Comparison of ENCODE assay signal across 13 mouse cellular contexts in genomic region chr11:4195597-4196031, GRCm38 (mm10). TPM values are rescaled to one million over a fixed set of nuclear protein-coding genes. Genes with fewer than 3 reads are reported as not detected.
A peak's percentile ranks its signal among the peaks of the same experiment; 100 is the strongest.
DNase-seq lines count a peak whose midpoint lies in the region; ATAC-seq and TF ChIP-seq lines count a peak whose summit lies in the region.
"Had no signal": no experiment of that assay in that cellular context is flagged by ENCODE, and none has a peak within 500 bp of the region (broad histone marks: within the 10 kb centered on the region; RNA-seq: fewer than 3 reads in every experiment).

No protein-coding gene starts in this region.

- TF ChIP-seq POLR2A in bone marrow macrophage, adult 2 months (IDR thresholded peaks at IDR 0.05; ENCODE audit: borderline replicate concordance, low read depth, low read length) = no peak

- no peak overlapping the region for H3K27ac ChIP-seq in liver, embryonic 16.5 days (ENCODE audit: low read length)
- H3K27ac ChIP-seq in bone marrow macrophage, adult 2 months (ENCODE audit: insufficient read depth, low read depth, low read length) = peak overlapping the region; percentile 65
- no peak overlapping the region for H3K27ac ChIP-seq in midbrain, embryonic 11.5 days (ENCODE audit: low read depth, low read length)
- H3K27ac ChIP-seq: embryonic facial prominence, embryonic 13.5 days; forebrain, embryonic 13.5 days; hindbrain, embryonic 10.5 days had no signal

- H3K4me1 ChIP-seq in liver, embryonic 16.5 days (ENCODE audit: control insufficient read depth, low read depth, low read length) = peaks cover under 1% of the 10 kb centered on the region
- peaks cover 60% of the 10 kb centered on the region for H3K4me1 ChIP-seq in bone marrow macrophage, adult 2 months (ENCODE audit: control insufficient read depth, insufficient read depth, low read length)
- H3K4me1 ChIP-seq in midbrain, embryonic 11.5 days (ENCODE audit: control insufficient read depth, insufficient read depth, low read length) = no peaks in the 10 kb centered on the region
- H3K4me1 ChIP-seq: forebrain, embryonic 13.5 days had no signal

- no peak overlapping the region for H3K4me3 ChIP-seq in liver, embryonic 16.5 days (ENCODE audit: low read depth, low read length)
- no peak overlapping the region for H3K4me3 ChIP-seq in bone marrow macrophage, adult 2 months (ENCODE audit: insufficient read depth, low read length)
- H3K4me3 ChIP-seq in midbrain, embryonic 11.5 days (ENCODE audit: low read depth, low read length) = no peak overlapping the region
- H3K4me3 ChIP-seq: embryonic facial prominence, embryonic 13.5 days; forebrain, embryonic 13.5 days; hindbrain, embryonic 10.5 days had no signal

- no peaks in the 10 kb centered on the region for H3K9me3 ChIP-seq in liver, embryonic 16.5 days (replicated peaks; ENCODE audit: control insufficient read depth, low read length)
- H3K9me3 ChIP-seq in midbrain, embryonic 11.5 days (ENCODE audit: control insufficient read depth, low read length) = no peaks in the 10 kb centered on the region
- H3K9me3 ChIP-seq: embryonic facial prominence, embryonic 13.5 days; forebrain, embryonic 13.5 days; hindbrain, embryonic 10.5 days had no signal

- TF ChIP-seq CTCF in bone marrow macrophage, adult 2 months (IDR thresholded peaks at IDR 0.05; ENCODE audit: low read depth, low read length) = no peak

- 37% methylated on average over 3 of the region's 3 CpGs for WGBS in liver, embryonic 16.5 days (ENCODE audit: insufficient replicate concordance)
- 84% methylated on average over 3 of the region's 3 CpGs for WGBS in midbrain, embryonic 11.5 days

- ATAC-seq in liver, embryonic 16.5 days (ENCODE audit: low read depth) = peak; percentile 47; the same call in 1 of the 2 replicates
- ATAC-seq in CD4-positive, CD25-positive, alpha-beta regulatory T cell, adult 4 months = peak; percentile 86
- ATAC-seq in midbrain, embryonic 11.5 days (ENCODE audit: low FRiP score) = no peak
- ATAC-seq: forebrain, embryonic 13.5 days had no signal

- H3K9ac ChIP-seq in liver, embryonic 16.5 days (ENCODE audit: low read depth, low read length) = no peak overlapping the region
- H3K9ac ChIP-seq in midbrain, embryonic 11.5 days (ENCODE audit: low read length) = no peak overlapping the region
- H3K9ac ChIP-seq: embryonic facial prominence, embryonic 13.5 days; forebrain, embryonic 13.5 days; lung, embryonic 14.5 days had no signal

- no peak for DNase-seq in liver
- peak; percentile 59 to 66 for DNase-seq in monocyte, adult 2 months (ENCODE audit: low read depth in 1 of 2, low spot score in 2 of 2)
- DNase-seq in testis, postnatal 14 days (ENCODE audit: low spot score) = no peak
- no peak for DNase-seq in midbrain, embryonic 11.5 days (ENCODE audit: low spot score, missing footprints)
- DNase-seq in kidney, adult 8-10 months = no peak
- DNase-seq: cerebellum, postnatal 10 days; lung, embryonic 14.5 days had no signal

- H3K27me3 ChIP-seq in liver, embryonic 16.5 days (ENCODE audit: control insufficient read depth, insufficient read depth, low read depth, low read length) = no peaks in the 10 kb centered on the region
- H3K27me3 ChIP-seq in midbrain, embryonic 11.5 days (ENCODE audit: control insufficient read depth, insufficient read depth, low read length) = no peaks in the 10 kb centered on the region
- H3K27me3 ChIP-seq: embryonic facial prominence, embryonic 13.5 days; forebrain, embryonic 13.5 days had no signal

- H3K4me2 ChIP-seq in liver, embryonic 16.5 days (ENCODE audit: low read depth, low read length) = no peak overlapping the region
- no peak overlapping the region for H3K4me2 ChIP-seq in midbrain, embryonic 11.5 days
- H3K4me2 ChIP-seq: embryonic facial prominence, embryonic 13.5 days; forebrain, embryonic 13.5 days; lung, embryonic 14.5 days had no signal

- no peaks in the 10 kb centered on the region for H3K36me3 ChIP-seq in liver, embryonic 16.5 days (ENCODE audit: control insufficient read depth, insufficient read depth)
- H3K36me3 ChIP-seq in midbrain, embryonic 11.5 days (ENCODE audit: control insufficient read depth, insufficient read depth, low read length) = no peaks in the 10 kb centered on the region
- H3K36me3 ChIP-seq: hindbrain, embryonic 10.5 days had no signal

RNA-seq across cellular contexts. Expression of gene Tbc1d10a, which starts 9.0 kb away (rescaled TPM):
- polyA plus RNA-seq in liver, embryonic 16.5 days (2015; fragmentation: Nextera tagmentation; extraction: Ambion mirVana) = 6.5 and 6.6 TPM in 2 replicates
- polyA plus RNA-seq in CD4-positive, CD25-positive, alpha-beta regulatory T cell, adult 4 months (2017; shearing (Covaris generic)) = 10 to 100 TPM; 23.0 to 30.6 TPM
- 16.2 and 17.8 TPM in 2 replicates for polyA plus RNA-seq in bone marrow macrophage, adult 2 months (2012; ENCODE audit: insufficient read depth, insufficient read length, missing spikeins)
- 14.6 and 17.3 TPM in 2 replicates for polyA plus RNA-seq in midbrain, embryonic 11.5 days (2014; fragmentation: Nextera tagmentation; extraction: Ambion mirVana)

RNA-seq across cellular contexts. Expression of gene Castor1, which starts 22.4 kb away (rescaled TPM):
- 1.2 and 1.7 TPM in 2 replicates for polyA plus RNA-seq in liver, embryonic 16.5 days (2015; fragmentation: Nextera tagmentation; extraction: Ambion mirVana)
- polyA plus RNA-seq in CD4-positive, CD25-positive, alpha-beta regulatory T cell, adult 4 months (2017; shearing (Covaris generic)) = 10 to 100 TPM; 32.3 to 51.9 TPM
- polyA plus RNA-seq in bone marrow macrophage, adult 2 months (2012; ENCODE audit: insufficient read depth, insufficient read length, missing spikeins) = 4.1 and 5.4 TPM in 2 replicates
- polyA plus RNA-seq in midbrain, embryonic 11.5 days (2014; fragmentation: Nextera tagmentation; extraction: Ambion mirVana) = 2.5 and 2.7 TPM in 2 replicates

RNA-seq across cellular contexts. Expression of gene Sf3a1, which starts 35.5 kb away (rescaled TPM):
- polyA plus RNA-seq in liver, embryonic 16.5 days (2015; fragmentation: Nextera tagmentation; extraction: Ambion mirVana) = 15.9 and 18.2 TPM in 2 replicates
- 10 to 100 TPM; 57.5 to 68.2 TPM for polyA plus RNA-seq in CD4-positive, CD25-positive, alpha-beta regulatory T cell, adult 4 months (2017; shearing (Covaris generic))
- 21.1 and 23.1 TPM in 2 replicates for polyA plus RNA-seq in bone marrow macrophage, adult 2 months (2012; ENCODE audit: insufficient read depth, insufficient read length, missing spikeins)
- 92.1 and 93.6 TPM in 2 replicates for polyA plus RNA-seq in midbrain, embryonic 11.5 days (2014; fragmentation: Nextera tagmentation; extraction: Ambion mirVana)

RNA-seq across cellular contexts. Expression of gene Ccdc157, which starts 35.5 kb away (rescaled TPM):
- 0.39 and 0.79 TPM in 2 replicates for polyA plus RNA-seq in liver, embryonic 16.5 days (2015; fragmentation: Nextera tagmentation; extraction: Ambion mirVana)
- 1 to 10 TPM; 2.7 to 3.0 TPM for polyA plus RNA-seq in CD4-positive, CD25-positive, alpha-beta regulatory T cell, adult 4 months (2017; shearing (Covaris generic))
- 1.8 and 2.3 TPM in 2 replicates for polyA plus RNA-seq in bone marrow macrophage, adult 2 months (2012; ENCODE audit: insufficient read depth, insufficient read length, missing spikeins)
- 2.5 and 3.1 TPM in 2 replicates for polyA plus RNA-seq in midbrain, embryonic 11.5 days (2014; fragmentation: Nextera tagmentation; extraction: Ambion mirVana)

RNA-seq across cellular contexts. Expression of gene Osm, which starts 40.6 kb away (rescaled TPM):
- 0.40 and 0.53 TPM in 2 replicates for polyA plus RNA-seq in liver, embryonic 16.5 days (2015; fragmentation: Nextera tagmentation; extraction: Ambion mirVana)
- polyA plus RNA-seq in CD4-positive, CD25-positive, alpha-beta regulatory T cell, adult 4 months (2017; shearing (Covaris generic)) = 10 to 100 TPM; 18.6 to 22.8 TPM
- polyA plus RNA-seq in bone marrow macrophage, adult 2 months (2012; ENCODE audit: insufficient read depth, insufficient read length, missing spikeins) = 5.3 and 6.2 TPM in 2 replicates
- polyA plus RNA-seq in midbrain, embryonic 11.5 days (2014; fragmentation: Nextera tagmentation; extraction: Ambion mirVana) = not detected in 2 replicates
- polyA plus RNA-seq: embryonic facial prominence, embryonic 13.5 days; forebrain, embryonic 13.5 days; lung, embryonic 14.5 days had no signal

Comparison
In these comparisons a context has a peak if more than half of its experiments do, and no peak if none do; other contexts are left out.
1. DNase-seq: peak in monocyte, adult 2 months (2 of 2); none in liver (single experiment), testis, postnatal 14 days (single experiment), midbrain, embryonic 11.5 days (single experiment) and kidney, adult 8-10 months (0 of 2).